Mouse (Mus musculus) forebrain, embryonic 13.5 days (tissue): ENCODE measurements at regions not wholly inside any gene's neighbourhood (a gene's known extent, or its start where the extent isn't known, plus 50 kb on each side); places are given as distances from the start of the nearest gene placed in this dataset.

Source experiments
- ATAC-seq: fragments of 200-750 bp; cut with Nextera tagmentation; 2 replicates; pipeline ENCODE4 v1.8.0; 2017
- H3K27ac ChIP-seq: fragments of 300-500 bp; sonication (generic); 2 replicates; pipeline ENCODE4 v1.5.1; 2015; ENCODE audit warnings: inconsistent platforms, mild to moderate bottlenecking, moderate library complexity
- H3K27me3 ChIP-seq: fragments of 300-500 bp; sonication (generic); 2 replicates; pipeline ENCODE4 v1.6.1; 2015; ENCODE audit warnings: mild to moderate bottlenecking, inconsistent platforms
- H3K36me3 ChIP-seq: fragments of 300-500 bp; sonication (generic); 2 replicates; pipeline ENCODE4 v1.6.1; 2015; ENCODE audit warnings: mild to moderate bottlenecking, inconsistent platforms; ENCODE audit not compliant: poor library complexity, severe bottlenecking
- H3K4me1 ChIP-seq: fragments of 300-500 bp; sonication (generic); 2 replicates; pipeline ENCODE4 v1.6.1; 2015; ENCODE audit warnings: inconsistent platforms
- H3K4me2 ChIP-seq: fragments of 300-500 bp; sonication (generic); 2 replicates; pipeline ENCODE4 v1.6.1; 2015; ENCODE audit warnings: inconsistent platforms, mild to moderate bottlenecking, moderate library complexity
- H3K4me3 ChIP-seq: fragments of 300-500 bp; sonication (generic); 2 replicates; pipeline ENCODE4 v1.5.1; 2015; ENCODE audit warnings: mild to moderate bottlenecking, inconsistent platforms
- H3K9ac ChIP-seq: fragments of 300-500 bp; sonication (generic); 2 replicates; pipeline ENCODE4 v1.6.1; 2015; ENCODE audit warnings: mild to moderate bottlenecking, inconsistent platforms
- H3K9me3 ChIP-seq: fragments of 300-500 bp; sonication (generic); replicated peaks from 2 replicates; pipeline ENCODE4 v1.6.1; 2016; ENCODE audit warnings: inconsistent platforms
- WGBS: fragments of 180-500 bp; shearing (Covaris S2); methylation state at CpG from one replicate; pipeline ENCODE4 v1.1.7; 2015; 5-methylcytosine and 5-hydroxymethylcytosine counted together

- Histone ChIP-seq H3K27me3 (no peaks in the 10 kb centered on the region), H3K9me3 (no peaks in the 10 kb centered on the region), H3K36me3 (no peaks in the 10 kb centered on the region), H3K4me1 (no peaks in the 10 kb centered on the region), H3K4me3 (no peak overlapping the region), H3K27ac (no peak overlapping the region), H3K9ac (no peak overlapping the region), H3K4me2 (no peak overlapping the region)
- no peak for ATAC-seq
- WGBS = 84% methylated on average over 2 of the region's 2 CpGs
Measured at GRCm38 (mm10) chr8:60220946-60221345, 282.1 kb downstream of the Gm10283 start.

DNA sequence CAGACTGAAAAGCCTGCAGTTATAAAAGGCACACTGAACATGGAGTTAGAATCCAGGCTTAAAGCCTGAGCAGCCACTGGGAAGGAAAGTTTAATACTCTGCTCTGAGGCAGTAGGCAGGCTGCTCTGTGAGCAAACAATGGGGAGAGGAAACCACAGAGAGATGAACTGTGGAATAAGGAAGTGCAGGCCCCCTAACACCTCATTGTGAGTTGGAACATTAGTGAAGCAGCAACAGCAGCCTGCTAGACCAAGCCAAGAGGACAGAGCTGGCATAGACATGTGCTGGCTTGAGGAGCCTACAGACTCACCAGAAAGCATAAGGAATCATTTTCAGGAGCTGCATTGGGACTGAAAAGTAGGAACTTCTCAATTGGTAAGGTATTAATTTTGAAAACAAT is 307.4 kb downstream of the Gm10283 start:
- Histone ChIP-seq H3K4me2 (no peak overlapping the region), H3K9ac (no peak overlapping the region), H3K4me1 (no peaks in the 10 kb centered on the region), H3K9me3 (no peaks in the 10 kb centered on the region), H3K36me3 (no peaks in the 10 kb centered on the region), H3K27ac (no peak overlapping the region), H3K27me3 (no peaks in the 10 kb centered on the region), H3K4me3 (no peak overlapping the region)
- ATAC-seq = no peak

DNA sequence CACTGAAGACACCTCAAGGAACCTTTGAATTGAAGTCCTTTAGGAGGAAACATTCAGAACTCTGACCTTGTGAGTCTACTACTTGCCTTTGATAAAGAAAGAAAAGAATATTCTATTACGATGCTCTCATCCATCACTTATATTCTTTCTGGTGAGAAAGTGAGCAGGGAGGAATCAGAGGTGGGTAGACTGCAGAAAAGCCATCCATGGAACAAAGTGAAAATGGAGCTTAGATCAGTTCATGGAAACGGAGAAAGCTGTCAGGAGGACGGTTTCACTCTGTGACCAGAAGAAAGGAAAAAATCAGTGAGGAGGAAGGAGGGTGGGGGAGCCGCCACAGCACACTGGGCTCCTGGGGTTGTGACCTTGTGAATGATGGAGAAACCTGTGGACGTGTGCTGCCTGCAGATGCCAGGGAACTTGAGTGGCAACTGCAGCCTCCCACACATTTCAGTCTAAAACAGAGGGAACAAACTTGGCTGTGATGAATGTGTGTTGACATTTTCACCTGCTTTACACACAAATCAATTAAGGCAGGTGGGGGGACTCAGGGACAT is 335.2 kb downstream of the Gm10283 start:
- Histone ChIP-seq H3K9me3 (no peaks in the 10 kb centered on the region), H3K36me3 (no peaks in the 10 kb centered on the region), H3K4me2 (no peak overlapping the region), H3K4me1 (peaks cover 7% of the 10 kb centered on the region), H3K4me3 (no peak overlapping the region), H3K27ac (no peak overlapping the region), H3K27me3 (no peaks in the 10 kb centered on the region), H3K9ac (no peak overlapping the region)
- 36% methylated on average over 5 of the region's 5 CpGs for WGBS
- ATAC-seq = no peak
